Mouse (Mus musculus): ENCODE data around the gene Cyb561d1. TPM values are rescaled to one million over a fixed set of nuclear protein-coding genes. Genes with fewer than 3 reads are reported as not detected.
A peak's percentile ranks its signal among the peaks of the same experiment; 100 is the strongest.

Gene Cyb561d1
- polyA plus RNA-seq, 1 experiment from 2014 or later: 2.6 TPM

- Histone ChIP-seq H3K36me3 (peaks cover 45% of the 10 kb centered on the region), H3K4me3 (no peak overlapping the region), H3K4me1 (peaks cover 7% of the 10 kb centered on the region; the same call in 1 of the 2 replicates), H3K4me2 (replicated peaks) (no peak overlapping the region), H3K9me3 (no peaks in the 10 kb centered on the region), H3K9ac (no peak overlapping the region), H3K27ac (no peak overlapping the region), H3K27me3 (no peaks in the 10 kb centered on the region)
- ATAC-seq (ENCODE audit: insufficient number of reproducible peaks, insufficient read depth, low FRiP score, low TSS enrichment): no peak
Observed at GRCm38 (mm10) chr3:108202506-108202905, 1.5 kb upstream of the Cyb561d1 start.

- Histone ChIP-seq H3K27ac (no peak overlapping the region), H3K4me2 (replicated peaks) (no peak overlapping the region), H3K27me3 (no peaks in the 10 kb centered on the region), H3K9me3 (no peaks in the 10 kb centered on the region), H3K4me1 (peaks cover 26% of the 10 kb centered on the region), H3K36me3 (peaks cover 14% of the 10 kb centered on the region), H3K4me3 (no peak overlapping the region), H3K9ac (no peak overlapping the region)
- WGBS: 92% methylated on average over 6 of the region's 6 CpGs
- ATAC-seq (ENCODE audit: insufficient number of reproducible peaks, insufficient read depth, low FRiP score, low TSS enrichment): no peak
Observed at GRCm38 (mm10) chr3:108199231-108199630, 1.8 kb downstream of the Cyb561d1 start.

GRCm38 (mm10) chr3:108197066-108197497, 3.9 kb downstream of the Cyb561d1 start:
- H3K4me3 ChIP-seq: no peak overlapping the region
- no peak for ATAC-seq (ENCODE audit: insufficient number of reproducible peaks, insufficient read depth, low FRiP score, low TSS enrichment)
- H3K36me3 ChIP-seq: no peaks in the 10 kb centered on the region; the same call in 1 of the 2 replicates
- no peaks in the 10 kb centered on the region for H3K27me3 ChIP-seq
- peak overlapping the region; percentile 27; the same call in 1 of the 2 replicates for H3K9ac ChIP-seq
- H3K4me2 ChIP-seq (replicated peaks): no peak overlapping the region; the same call in 1 of the 2 replicates
- WGBS: 22% methylated on average over 14 of the region's 14 CpGs
- H3K9me3 ChIP-seq: no peaks in the 10 kb centered on the region
- H3K27ac ChIP-seq: 0 out of 2 replicates have a peak overlapping the region, but pooled peaks have one; percentile 6
- H3K4me1 ChIP-seq: peaks cover 26% of the 10 kb centered on the region

GRCm38 (mm10) chr3:108195941-108196590, 4.9 kb downstream of the Cyb561d1 start:
- Histone ChIP-seq H3K4me2 (replicated peaks) (no peak overlapping the region), H3K9me3 (no peaks in the 10 kb centered on the region), H3K4me1 (peaks cover 21% of the 10 kb centered on the region), H3K4me3 (no peak overlapping the region), H3K36me3 (no peaks in the 10 kb centered on the region), H3K27me3 (no peaks in the 10 kb centered on the region), H3K27ac (no peak overlapping the region), H3K9ac (no peak overlapping the region)
- WGBS: 75% methylated on average over 7 of the region's 7 CpGs
- ATAC-seq (ENCODE audit: insufficient number of reproducible peaks, insufficient read depth, low FRiP score, low TSS enrichment): no peak

GRCm38 (mm10) chr3:108195287-108195686, 5.7 kb downstream of the Cyb561d1 start:
- Histone ChIP-seq H3K4me3 (no peak overlapping the region), H3K9me3 (no peaks in the 10 kb centered on the region), H3K4me1 (peaks cover 19% of the 10 kb centered on the region), H3K4me2 (replicated peaks) (no peak overlapping the region), H3K27ac (no peak overlapping the region), H3K9ac (no peak overlapping the region), H3K27me3 (no peaks in the 10 kb centered on the region), H3K36me3 (no peaks in the 10 kb centered on the region)
- WGBS: 86% methylated on average over 4 of the region's 4 CpGs
- no peak for ATAC-seq (ENCODE audit: insufficient number of reproducible peaks, insufficient read depth, low FRiP score, low TSS enrichment)

- ATAC-seq (ENCODE audit: insufficient number of reproducible peaks, insufficient read depth, low FRiP score, low TSS enrichment): no peak
- Histone ChIP-seq H3K4me1 (peaks cover 22% of the 10 kb centered on the region), H3K9ac (no peak overlapping the region), H3K36me3 (no peaks in the 10 kb centered on the region), H3K27ac (no peak overlapping the region), H3K4me3 (no peak overlapping the region), H3K9me3 (no peaks in the 10 kb centered on the region), H3K4me2 (replicated peaks) (no peak overlapping the region), H3K27me3 (no peaks in the 10 kb centered on the region)
- WGBS: 72% methylated on average over 4 of the region's 4 CpGs
Observed at GRCm38 (mm10) chr3:108193686-108194085, 7.3 kb downstream of the Cyb561d1 start.

GRCm38 (mm10) chr3:108189897-108190296, 11.1 kb downstream of the Cyb561d1 start:
- no peak for ATAC-seq (ENCODE audit: insufficient number of reproducible peaks, insufficient read depth, low FRiP score, low TSS enrichment)
- H3K27me3 ChIP-seq: peaks cover 20% of the 10 kb centered on the region
- H3K9ac ChIP-seq: no peak overlapping the region
- no peak overlapping the region for H3K4me3 ChIP-seq
- H3K36me3 ChIP-seq: no peaks in the 10 kb centered on the region
- H3K4me2 ChIP-seq (replicated peaks): no peak overlapping the region
- H3K27ac ChIP-seq: no peak overlapping the region
- H3K9me3 ChIP-seq: no peaks in the 10 kb centered on the region
- peaks cover 10% of the 10 kb centered on the region; the same call in 1 of the 2 replicates for H3K4me1 ChIP-seq
- 54% methylated on average over 5 of the region's 5 CpGs for WGBS

GRCm38 (mm10) chr3:108188716-108189490, 12.1 kb downstream of the Cyb561d1 start:
- Histone ChIP-seq H3K27me3 (peaks cover 20% of the 10 kb centered on the region), H3K9ac (no peak overlapping the region), H3K4me1 (peaks cover 10% of the 10 kb centered on the region; the same call in 1 of the 2 replicates), H3K9me3 (no peaks in the 10 kb centered on the region), H3K4me2 (replicated peaks) (no peak overlapping the region), H3K27ac (no peak overlapping the region), H3K4me3 (no peak overlapping the region), H3K36me3 (no peaks in the 10 kb centered on the region)
- WGBS: 69% methylated on average over 9 of the region's 9 CpGs
- no peak for ATAC-seq (ENCODE audit: insufficient number of reproducible peaks, insufficient read depth, low FRiP score, low TSS enrichment)

GRCm38 (mm10) chr3:108187111-108187795, 13.8 kb downstream of the Cyb561d1 start:
- Histone ChIP-seq H3K4me2 (replicated peaks) (peak overlapping the region; percentile 75), H3K9me3 (no peaks in the 10 kb centered on the region), H3K27me3 (peaks cover 20% of the 10 kb centered on the region), H3K4me1 (peaks cover 10% of the 10 kb centered on the region; the same call in 1 of the 2 replicates), H3K4me3 (peak overlapping the region; percentile 76; the same call in 1 of the 2 replicates), H3K36me3 (no peaks in the 10 kb centered on the region), H3K9ac (no peak overlapping the region), H3K27ac (no peak overlapping the region)
- 55% methylated on average over 20 of the region's 20 CpGs for WGBS
- 0 out of 2 replicates have a peak, but pooled peaks have one; percentile 6 for ATAC-seq (ENCODE audit: insufficient number of reproducible peaks, insufficient read depth, low FRiP score, low TSS enrichment)

- H3K27ac ChIP-seq: no peak within 1 kb of the TSS
- H3K4me2 ChIP-seq (replicated peaks): peak within 1 kb of the TSS; percentile 75
- H3K4me3 ChIP-seq: peak within 1 kb of the TSS; percentile 76
- no peaks in the 10 kb centered on the region for H3K36me3 ChIP-seq
- H3K4me1 ChIP-seq: peaks cover 10% of the 10 kb centered on the region; the same call in 1 of the 2 replicates
- ATAC-seq (ENCODE audit: insufficient number of reproducible peaks, insufficient read depth, low FRiP score, low TSS enrichment): peak; percentile 78
- no peaks in the 10 kb centered on the region for H3K9me3 ChIP-seq
- peaks cover 20% of the 10 kb centered on the region for H3K27me3 ChIP-seq
- H3K9ac ChIP-seq: peak within 1 kb of the TSS; percentile 72
- WGBS: 2% methylated on average over 96 of the region's 100 CpGs
Observed at GRCm38 (mm10) chr3:108186098-108187047, 14.6 kb downstream of the Cyb561d1 start, which contains the start of gene Amigo1. Gene Amigo1, plus strand, starts transcription at chr3:108186335.
